Mouse (Mus musculus) MEL-GATA-1-ER (cell line): Measurements from ENCODE around the gene Prdm11.

Experiments used
- DNase-seq: peaks from one replicate; pipeline ENCODE4 v3.0.0-alpha.2; 2012; ENCODE audit warnings: low read depth; ENCODE audit errors: extremely low read depth

Prdm11 gene

DNA sequence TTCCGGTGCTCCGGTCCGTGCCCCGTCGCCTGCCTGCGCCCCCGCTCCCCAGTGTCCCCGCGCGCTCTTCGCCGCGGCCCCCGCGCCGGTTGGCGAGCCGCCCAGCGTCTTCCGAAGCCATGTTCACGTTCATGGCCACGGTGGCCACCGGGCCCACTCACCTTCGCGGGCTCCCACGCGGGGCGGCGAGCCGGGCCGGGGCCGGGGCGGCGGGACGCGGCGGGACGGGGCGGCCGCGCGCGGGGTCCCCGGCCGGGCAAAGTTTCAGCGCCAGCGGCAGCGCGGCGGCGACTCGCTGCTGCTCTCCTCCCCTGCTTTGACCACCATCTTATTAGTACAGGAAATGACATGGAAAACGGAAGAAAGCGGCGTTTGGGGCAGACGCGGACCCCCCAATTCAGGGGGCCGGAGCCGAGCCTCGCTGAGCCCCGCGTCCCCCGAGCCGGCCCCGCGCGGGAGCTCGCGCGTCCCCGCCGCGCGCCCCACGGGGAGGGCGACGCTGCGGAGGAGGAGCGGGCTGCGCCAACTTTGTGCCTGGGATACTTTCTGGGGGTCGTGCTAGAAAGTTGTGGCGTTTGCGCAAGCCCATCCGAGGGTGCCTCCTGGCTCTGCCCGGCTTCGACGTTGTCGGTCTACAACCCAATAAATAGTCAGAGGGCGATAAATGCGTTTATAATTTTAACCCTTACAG is at the start of gene Prdm11:
TSS of gene Prdm11 (minus strand) at position 350 of the 691 bp plus-strand sequence.
- DNase-seq: no peak

DNA sequence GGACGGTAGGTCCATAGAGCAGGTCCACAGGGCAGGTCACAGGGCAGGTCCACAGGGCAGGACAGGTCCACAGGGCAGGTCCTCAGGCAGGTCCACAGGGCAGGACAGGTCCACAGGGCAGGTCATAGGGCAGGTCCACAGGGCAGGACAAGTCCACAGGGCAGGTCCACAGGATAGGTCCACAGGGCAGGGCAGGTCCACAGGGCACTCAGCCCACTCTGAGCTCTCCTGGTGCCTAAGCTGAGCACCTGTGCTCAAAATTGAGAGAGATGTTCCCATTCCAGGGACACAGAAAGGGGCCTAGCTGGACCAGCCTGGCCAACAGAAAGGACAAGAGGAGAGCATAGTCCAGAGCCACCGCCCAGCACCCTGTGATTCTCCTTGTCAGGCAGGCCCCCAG is 46.4 kb upstream of the Prdm11 start:
- DNase-seq: no peak

DNA sequence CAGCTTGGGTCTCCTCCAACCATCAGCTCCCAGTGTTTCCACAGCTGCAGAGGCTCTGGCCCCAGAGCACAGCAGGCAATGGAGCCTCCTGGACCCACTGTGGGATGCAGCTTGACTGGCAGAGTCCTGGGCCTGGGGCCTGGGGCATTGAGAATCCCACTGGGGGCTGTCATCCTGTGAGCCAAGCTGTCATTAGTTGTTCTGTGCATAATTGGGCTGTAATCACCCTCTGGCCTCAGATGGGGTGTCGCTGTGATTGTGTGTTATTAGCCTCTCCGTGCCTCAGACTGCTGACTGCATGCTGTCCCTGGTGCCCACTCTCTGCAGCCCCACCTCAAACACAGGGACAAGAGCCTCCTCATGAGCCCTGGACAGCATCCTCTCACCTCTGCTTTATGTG is 45.7 kb upstream of the Prdm11 start:
- no peak for DNase-seq

DNA sequence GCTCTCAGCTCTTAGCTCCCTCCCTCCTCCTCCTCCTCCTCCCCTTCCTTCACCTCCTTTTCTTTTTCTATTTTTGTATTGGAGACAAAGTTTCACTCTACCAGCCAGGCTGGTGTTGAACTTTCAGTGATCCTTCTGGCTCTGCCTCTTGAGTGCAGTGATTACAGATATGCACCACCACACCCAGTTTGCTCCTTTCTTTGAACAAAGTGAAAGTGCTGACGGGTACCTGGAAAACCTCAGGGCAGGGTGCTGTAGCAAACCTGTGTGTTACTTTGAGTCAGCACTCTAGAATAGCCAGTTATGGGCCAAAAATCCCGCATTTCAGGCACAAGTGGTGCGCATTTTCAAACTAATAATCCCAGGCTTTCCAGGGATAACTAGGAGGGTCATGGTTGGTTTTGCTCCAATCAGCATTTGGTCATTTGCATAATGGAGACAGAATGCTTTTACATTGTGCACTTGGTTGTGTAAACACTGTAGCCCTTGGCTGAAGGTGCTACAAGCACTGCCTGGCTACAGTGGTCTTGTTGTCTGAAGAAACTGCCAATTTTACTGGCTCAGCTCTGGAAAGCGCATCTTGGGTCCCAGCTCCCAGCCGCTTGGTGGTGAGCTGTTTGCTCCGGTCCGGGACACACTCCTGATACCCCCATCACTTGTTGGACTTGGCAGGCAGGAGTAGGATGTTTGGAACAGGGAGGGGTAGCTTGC is 43.6 kb upstream of the Prdm11 start:
- no peak for DNase-seq

DNA sequence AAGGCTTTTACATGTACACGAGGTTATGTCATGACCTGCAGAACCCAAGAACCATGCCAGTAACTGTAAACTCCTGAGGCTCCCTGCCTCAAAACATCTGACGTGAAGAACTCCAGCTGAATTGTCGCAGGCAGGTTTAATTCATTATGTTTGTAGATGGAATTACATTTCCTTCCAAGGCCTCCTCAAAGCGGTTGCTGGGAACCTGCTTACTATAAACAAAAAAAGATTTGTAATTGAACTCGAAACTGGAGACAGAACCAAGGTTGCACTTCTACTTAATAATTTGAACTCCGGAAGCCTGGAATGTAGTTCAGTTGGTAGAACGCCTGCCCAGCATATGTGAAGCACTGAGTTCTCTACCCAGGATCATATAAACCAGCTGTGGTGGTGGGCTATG is 42.0 kb upstream of the Prdm11 start:
- no peak for DNase-seq

DNA sequence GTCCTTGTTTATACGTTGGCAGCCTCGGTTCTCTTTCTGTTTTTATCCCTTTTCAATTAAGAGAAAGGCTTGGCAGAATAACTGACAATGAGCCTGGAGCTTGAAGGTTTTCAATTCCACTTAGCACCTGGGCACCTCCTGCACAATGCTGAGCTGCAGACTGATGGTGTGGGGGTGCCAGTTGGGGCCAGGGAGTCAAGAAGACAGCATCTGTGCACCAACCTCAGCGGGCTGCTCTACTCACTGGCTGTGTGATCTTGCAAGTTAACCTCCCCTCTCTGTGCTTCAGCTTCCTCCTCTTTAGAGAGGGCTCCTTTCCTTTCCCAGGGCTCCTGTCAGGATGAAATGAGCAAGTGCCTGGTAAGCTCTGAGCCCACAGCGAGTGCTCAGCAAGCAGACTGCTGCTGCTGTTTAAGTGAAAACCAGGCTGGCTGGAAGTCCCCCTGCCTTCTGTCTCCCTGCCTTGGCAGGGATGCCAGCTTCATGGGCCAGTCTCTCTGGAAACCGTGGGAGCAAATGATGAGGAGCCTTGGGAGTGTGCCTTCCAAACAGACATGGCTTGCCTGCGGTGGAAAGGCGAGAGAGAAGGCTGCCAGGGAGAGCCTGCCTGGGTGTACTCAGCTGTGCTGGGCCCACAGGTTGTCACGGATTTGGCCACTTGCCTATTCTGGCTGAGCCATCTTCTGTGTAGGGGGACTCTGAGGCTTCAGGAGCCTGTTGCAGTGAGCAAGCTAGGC is 39.5 kb upstream of the Prdm11 start:
- no peak for DNase-seq

DNA sequence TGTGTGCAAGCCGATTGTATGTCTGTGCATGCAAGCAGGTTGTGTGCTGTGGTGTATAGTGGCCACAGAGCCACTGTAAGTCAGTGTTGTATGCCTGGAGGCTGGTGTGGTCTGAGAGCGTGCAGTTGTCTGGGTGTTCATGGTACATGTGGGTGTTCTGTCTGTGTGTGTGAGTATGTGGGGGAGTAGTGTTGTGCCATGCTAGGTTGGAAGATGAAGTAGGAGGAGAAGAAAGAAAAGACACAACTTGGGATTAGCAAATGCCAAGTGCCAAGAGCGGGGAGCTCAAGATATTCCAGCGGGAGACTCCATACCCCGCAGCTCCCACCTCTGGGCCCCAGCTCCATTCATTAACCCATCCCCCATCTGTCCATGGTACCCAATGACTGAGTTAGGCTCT is 38.5 kb upstream of the Prdm11 start:
- DNase-seq: no peak

DNA sequence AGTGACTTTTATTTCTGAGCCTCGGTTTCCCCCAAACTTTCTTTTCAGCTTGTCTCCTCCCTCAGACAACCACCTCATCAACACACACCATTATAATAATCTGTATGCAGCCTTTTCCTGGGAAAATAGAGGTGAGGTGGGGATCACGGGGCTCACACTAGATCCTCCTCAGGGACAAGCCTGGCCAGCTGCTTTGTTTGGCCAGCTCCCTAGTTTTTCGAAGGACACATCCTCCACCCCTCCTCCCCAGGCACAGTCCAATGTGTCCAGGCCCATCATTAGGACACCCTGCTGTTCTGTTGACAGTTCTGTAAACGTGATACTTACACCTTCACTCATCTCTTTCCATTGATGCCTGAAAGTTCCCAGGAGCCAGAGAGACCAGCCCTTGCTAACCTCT is 37.4 kb upstream of the Prdm11 start:
- DNase-seq: no peak

DNA sequence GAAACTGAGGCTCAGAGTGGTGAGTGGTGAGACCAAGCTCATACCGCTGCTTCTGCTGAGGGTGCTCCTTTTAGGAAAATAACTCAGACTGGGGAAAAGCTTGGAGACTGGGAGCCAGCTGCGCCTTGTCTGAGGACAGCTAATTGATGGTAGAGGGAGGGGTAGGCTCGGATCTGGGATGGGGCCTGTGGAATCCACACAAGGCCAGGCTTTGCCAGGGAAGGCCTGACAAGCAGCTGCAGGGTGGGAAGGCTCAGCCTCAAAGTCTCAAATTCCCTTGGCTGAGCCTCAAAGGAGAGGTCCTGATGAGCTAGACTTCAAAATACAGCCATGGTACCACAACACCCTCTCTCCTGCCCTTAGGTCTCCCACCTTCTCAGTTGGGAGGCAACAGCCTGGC is 36.9 kb upstream of the Prdm11 start:
- DNase-seq: no peak

DNA sequence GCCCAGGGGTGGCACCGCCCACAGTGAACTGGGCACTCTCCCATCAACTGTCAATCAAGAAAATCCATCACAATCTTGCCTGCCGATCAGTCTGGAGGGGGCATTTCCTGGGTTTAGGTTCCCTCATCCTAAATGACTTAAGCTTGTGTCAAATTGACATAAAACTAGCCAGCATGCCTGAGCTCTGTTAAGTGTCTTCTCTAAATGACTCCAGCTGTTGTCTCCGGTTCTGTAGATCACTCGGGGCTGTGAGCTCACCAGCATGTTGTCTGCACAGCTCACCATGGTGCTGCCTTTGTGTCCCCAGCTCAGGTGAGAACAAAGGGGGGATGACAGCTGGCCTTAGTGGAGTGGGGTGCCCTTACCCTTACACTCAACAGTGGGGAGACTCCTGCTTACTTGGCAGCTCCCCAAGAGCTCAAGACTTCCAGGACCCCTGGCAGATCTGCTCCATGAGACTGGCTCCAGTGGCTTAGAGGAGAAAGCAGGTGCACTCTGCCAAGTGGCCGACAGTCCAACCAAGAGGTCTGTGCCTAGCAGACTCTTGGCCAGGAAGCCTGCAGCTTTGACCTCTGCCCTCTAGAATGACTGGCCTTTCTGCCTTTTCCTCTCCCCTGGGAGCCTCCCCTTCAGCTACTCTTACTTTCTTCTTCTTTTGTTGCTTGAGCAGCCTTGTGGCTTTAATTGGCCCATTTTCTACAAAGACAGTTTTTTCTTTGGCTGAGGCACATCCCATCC is 35.1 kb upstream of the Prdm11 start:
- no peak for DNase-seq

DNA sequence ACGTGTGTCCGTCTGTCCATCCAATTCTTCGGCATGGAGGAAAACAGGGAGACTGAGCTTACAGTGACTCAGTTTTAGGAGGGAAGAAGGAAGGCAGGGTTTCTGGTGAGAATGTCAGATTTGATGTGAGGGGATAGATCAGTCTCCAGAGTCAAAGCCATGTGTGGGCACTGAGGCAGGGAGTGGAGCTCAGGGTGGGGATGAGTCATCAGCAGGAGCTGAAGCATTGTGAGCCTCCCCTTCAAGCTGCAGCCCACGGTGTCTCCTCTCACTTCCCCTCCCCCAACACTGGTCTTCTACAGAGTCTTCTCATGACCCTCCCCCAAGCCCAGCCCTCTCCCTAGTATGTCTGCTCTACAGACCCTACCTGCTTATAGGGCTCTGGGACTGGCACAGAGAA is 33.4 kb upstream of the Prdm11 start:
- DNase-seq: no peak

DNA sequence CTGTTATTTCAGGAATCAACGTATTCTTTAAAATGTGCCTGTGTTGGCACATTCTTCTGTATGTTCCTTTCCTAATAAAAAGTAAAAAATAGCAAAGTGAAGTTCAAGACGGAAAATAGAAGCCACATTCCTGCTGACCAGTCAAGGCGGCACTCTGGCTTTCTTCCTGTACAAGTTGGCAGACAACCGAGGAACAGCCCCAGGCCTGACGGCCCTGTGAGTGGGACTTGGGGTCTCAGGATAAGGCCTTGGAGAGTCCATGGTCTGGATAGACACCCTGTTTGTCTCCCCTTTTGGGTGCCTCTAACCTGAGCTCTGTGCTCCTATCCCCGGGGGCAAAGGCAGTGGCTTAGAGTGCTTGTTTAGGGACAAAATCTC is 30.6 kb upstream of the Prdm11 start:
- no peak for DNase-seq

DNA sequence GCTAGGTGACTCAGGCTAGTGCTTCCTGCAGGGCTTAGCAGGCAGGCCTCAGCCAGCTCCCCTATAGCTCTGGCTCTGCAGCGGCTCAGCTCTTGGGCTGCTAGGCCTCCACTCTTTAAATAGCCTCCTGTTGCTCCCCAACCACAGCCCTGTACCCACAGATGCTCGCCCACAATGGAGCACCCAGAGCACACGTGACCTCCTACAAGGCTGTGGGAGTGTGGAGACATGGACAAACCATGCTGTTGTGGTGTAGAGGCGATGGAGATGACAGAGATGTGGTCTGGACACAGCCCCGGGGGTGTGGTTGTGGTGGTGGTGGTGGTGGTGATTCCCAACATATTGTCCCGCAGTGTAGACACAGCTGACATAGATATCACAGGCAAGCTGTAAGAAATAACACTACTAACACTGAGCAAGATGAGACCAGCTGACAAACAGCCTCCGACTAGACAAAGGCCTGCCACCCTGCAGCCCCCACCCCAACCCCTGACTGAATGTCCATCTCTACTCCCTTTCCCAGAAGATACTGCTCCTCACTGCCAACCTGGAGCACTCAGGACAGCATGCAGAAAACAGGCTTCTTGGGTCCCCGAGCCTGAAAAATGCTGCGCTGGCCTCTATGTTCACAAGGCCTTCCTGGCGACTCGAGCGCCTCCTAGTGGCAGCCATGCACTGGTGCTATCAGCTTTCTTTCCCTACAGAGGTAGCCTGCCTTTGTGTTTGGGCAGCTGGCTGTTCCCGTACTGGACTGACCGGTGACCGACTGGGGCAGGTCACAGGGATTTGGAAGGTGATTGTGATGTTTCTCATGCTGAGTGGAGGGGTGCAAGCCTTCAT is 30.0 kb upstream of the Prdm11 start:
- DNase-seq: peak; percentile 13

DNA sequence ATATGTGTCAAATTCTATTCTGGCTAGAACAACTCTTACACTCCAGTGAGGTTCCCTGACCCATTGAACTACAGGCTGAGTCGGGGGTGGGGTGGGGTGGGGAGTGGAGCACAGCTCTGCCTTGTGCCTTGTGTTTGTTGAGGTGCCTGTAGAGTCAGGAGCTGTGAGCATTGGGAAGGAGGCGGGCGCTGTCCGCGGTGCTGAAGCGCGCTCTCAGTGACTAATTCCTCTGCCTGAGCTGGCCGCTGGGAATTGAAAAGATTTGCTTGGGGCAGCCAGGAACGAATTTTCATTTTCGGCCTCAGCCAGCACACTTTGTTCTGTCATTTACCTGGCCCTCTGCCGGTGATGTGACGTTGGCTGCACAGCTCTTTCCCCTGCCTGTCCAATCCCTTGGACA is 25.7 kb upstream of the Prdm11 start:
- DNase-seq: peak; percentile 3

DNA sequence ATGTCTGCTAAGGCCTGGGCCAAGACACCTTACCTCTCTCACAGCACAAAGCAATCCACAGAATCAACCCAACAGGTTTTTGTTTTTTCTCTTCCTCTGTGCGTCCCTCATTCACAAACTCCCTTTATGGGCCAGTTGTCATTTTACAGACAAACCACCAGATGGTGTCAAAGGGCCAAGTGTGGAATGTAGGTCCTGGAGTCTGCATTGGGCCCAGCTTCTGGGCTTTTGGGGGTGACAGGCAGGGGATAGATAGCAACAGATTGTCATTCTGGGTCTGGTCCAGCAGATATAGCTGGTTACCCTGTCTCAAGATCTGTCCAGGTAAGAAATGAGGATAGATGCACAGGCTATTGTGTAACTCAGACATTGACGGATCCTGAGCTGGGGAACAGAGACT is 23.0 kb upstream of the Prdm11 start:
- DNase-seq: no peak

DNA sequence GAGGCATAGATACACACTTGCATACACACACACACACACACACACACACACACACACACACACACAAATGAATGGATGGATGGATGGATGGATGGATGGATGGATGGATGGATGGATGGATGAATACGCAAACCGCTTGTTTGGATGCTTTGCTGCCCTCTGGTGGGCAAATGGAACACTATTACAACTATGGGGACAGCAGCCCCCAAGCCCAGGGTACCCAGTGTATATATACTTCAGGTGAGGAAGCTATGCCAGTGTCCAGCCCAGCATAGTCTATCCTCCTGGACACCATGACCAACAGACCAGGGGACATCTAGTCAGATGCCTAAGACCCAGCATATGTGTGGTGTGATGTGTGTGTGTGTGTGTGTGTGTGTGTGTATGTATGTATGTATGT is 17.4 kb upstream of the Prdm11 start:
- no peak for DNase-seq

DNA sequence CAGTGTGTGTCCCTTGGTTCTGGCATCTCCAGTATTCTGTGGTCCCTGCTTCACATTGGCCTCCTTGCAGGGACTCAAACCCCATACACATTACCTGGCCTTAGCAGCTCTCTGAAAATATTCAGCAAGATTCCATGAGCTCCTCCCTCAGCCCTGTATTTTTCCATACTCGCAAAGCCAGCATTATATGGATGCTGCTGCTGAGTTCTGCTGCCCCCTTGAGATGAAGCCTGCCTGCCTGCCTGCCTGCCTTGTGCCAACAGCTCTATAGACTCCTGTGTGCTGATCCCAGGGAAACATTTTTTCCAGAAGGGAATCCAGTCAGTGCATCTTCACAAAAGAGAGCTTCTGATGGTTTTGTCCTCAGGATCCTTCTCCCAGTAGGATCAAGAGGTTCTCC is 5.9 kb upstream of the Prdm11 start:
- DNase-seq: no peak

DNA sequence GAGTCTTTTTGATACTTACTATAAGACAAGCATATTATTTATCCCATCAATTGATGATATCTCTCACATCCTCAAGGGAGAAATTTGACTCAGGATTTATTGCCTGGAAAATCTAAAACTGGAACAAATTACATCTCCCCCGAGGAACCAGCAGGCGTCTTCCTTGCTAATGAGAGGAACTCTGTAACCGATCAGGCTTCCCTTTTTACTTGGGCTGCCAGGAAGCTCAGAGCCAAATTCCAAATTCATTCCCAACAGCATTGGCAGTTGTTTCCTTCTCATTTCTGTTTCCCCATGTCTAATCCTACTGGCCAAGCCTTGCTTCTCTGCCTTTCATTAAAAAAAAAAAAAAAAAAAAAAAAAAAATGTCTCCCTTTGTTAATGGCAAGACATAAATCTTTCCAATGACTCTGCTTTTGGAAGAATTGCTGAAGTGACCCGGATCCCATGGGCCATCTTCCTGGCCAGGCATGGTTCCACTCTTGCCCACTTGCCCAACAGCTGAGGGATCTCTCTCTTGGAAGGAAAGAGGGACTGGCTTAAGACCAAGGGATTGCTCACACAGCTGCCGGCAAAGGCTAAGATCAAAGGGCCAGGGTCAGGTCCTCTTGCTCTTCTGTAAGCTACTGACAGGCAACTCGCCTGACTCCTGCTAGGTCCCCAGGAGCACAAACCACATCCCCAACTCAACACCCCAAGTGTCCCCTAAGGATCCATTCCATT is 2.8 kb upstream of the Prdm11 start:
- DNase-seq: no peak

DNA sequence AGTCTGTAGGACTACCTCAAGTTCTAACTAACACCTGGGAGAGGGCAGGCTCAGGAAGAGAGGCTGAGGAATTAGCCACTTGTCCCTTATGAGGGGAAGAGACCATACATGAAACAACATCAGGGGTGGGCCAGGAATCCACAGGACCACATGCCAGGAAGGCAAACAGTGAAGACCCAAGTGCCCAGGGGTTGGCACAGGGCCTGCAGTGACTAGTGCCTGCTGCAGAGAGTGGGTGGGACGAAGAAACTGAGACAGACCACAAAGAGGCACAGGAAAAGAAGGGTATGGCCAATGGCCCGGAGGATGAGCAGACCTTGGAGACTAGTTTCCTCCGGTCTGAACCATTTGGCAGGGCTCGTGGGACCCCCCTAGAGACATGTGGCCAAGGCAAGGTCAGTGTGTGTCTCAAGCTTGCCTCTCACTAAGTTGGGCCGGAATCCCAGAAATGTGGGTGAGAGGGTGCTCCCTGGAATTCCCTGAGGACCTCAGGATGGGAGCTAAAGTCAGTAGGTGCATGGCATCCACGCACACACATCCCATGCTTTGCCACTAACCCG is 1.6 kb upstream of the Prdm11 start:
- no peak for DNase-seq

DNA sequence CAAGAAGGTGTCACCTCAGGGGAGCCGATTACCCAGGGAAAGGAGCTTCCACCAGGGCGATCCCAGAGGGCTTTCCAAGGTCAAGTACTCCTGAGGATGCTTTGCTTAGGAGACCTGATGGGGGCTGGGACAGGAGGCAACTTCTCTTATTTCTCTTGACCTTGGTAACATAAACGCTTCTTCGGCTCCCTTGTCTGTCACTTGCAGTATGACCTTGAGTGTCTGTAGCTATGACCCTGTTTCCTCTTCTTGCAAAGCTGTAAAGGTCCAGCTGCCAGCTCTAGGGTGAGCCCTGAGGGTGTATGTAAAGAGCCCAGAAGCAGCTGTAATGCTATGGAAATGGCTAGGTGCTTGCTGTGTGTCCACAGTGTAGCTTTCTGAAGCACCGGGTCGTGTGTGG is 1.1 kb upstream of the Prdm11 start:
- DNase-seq: no peak
